Mouse (Mus musculus) lung, adult 18-20 months (tissue): Measurements from ENCODE around the gene Sgpp1.

Source experiments
- DNase-seq, 2 experiments: peaks; one replicate each; pipeline ENCODE4 v3.0.0; 2022; ENCODE audit warnings: mixed read lengths in 2 of 2

The Sgpp1 gene

DNA sequence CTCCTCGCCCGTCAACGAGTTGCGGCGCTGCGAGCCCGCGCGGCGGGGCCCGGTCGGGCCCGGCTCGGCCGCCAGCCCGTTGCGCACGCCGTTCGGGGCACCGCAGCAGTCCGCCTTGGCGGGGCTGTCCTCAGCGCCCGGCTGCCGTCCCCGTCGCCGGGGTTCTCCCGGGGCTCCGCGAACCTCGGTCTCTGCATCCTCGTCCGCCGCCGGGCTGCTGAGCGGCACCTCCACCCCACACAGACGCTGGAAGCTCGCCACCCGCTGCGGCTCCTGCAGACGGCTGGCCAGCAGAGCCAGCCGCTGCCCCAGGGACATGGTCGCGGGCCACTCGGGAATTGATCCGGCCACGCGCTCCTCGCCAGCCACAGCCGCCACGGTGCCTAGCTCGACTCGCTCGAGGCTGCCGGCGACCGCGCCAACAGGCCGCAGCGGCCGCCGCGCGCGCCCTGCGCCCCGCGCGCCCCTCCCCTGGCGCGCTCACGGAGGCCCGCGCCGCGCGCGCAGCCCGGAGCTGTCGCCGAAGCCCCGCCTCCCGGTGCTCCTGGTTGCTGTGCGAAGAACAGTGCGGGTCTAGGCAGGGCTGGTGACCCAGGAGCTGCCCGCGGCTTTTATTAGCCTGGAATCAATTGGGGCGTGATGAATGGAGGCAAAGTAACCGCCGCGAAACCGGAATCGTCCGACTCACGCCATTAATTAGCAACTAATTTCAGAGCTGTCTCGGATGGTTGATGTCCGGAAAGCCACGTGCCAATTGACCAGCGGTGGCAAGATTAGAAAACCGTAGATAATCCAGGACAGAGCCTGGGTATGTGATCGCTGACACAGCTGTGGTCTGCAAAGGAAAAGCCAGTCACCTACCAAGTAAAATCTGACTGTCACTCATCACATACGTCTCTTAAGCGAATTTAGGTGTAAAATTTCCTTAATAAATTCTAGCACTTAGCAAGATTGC is at the start of gene Sgpp1:
Sgpp1 (minus strand) TSS at position 484 of the 955 bp plus-strand sequence.
- DNase-seq: peak; percentile 83

DNA sequence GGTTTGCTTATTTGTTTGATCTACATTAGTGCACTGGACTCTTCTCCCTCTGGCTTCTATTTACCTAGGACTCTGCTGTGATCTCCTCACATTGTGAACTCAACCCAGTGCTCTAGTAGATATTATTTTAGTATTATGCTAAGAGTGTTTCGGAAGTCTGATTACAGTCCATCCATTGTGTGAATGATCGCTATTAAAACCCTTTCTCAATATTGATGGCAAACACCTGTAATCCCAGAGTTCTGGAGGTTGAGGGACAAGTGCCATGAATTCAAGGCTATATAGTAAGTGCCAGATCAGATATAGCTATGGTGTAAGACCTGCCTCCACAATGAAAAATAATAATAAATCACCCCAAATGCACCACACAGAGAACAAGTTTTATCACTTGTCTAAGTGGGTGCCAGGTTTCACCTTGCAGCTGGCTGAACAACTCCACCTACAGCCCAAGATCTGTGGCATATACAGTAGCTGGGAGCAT is 48.8 kb upstream of the Sgpp1 start:
- no peak for DNase-seq

DNA sequence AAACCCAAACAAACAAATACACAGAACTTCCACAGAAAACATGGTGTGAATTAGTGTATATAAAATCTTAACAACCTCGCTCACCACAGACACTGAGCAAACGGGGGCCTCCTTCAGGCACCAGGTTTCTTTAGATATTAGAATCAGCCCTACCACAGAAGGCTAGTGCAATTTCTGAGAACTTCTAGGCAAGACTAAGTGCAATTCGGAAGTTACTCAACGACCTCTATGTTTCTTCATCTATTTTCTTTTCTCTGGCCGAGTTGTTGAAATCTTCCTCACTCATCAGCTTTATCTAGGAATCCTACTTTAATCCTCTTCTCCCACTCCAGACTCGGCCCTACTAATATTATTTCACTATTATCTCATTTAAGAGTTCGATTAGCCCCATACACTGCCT is 46.5 kb upstream of the Sgpp1 start:
- no peak for DNase-seq

DNA sequence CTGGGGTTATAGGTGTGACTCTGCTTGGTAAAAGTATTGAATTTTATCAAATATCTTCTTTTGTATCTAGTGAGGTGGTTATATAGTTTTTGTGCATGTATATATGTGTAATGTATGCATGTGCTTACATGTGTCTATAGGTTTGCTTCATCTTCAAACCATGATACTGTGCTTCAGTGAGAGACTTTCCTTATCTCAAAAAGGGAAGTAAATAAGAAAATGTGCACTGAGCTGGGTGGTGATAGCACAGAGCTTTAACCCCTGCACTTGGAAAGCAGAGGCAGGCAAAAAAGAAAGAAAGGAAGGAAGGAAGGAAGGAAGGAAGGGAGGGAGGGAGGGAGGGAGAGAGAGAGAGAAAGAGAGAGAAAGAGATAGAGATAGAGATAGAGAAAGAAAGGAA is 45.9 kb upstream of the Sgpp1 start:
- no peak for DNase-seq

DNA sequence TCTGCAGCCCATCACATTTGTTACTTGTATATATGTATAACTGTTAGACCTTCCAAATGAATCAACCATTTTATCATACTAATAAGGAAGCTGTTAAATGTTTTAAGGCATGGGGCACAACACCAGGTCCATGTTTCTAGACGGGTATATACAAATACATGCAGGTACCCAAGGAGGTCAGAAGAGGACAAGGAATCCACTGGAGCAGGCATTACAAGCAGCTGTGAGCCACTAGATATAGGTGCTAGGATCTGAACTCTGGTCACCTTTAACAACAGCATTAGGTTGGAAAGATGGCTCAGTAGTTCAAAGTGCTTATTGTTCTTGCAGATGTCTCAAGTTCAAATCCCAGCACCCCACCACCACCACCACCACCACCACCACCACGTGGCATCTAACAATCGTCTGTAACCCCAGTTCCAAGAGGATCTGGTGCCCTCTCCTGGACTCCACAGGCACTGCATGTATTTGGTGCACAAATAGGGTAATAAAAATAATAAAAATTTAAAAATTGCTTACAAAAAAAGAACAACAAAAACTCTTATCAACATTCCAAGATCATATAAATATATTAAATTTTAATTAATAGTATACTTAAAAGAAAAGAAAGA is 37.0 kb upstream of the Sgpp1 start:
- peak; percentile 48 to 58 for DNase-seq

DNA sequence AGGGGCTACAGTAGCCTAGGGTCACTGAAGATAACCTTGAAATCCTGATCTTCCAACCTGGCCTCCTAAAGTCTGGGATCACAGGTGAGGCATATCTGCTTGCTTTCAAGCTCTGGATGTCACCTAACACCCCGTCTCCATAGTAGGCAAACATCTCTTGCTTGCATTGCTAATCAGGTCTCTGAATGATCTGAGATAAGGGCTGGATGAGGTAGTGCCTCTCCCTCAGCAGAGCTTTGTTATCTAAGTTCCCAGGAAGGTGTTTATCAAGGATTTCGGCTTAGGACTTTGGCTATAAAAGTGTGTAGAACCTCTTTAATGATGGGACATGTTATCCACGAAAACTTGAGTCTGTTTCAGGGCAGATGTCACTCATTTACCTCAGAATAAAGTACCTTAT is 35.9 kb upstream of the Sgpp1 start:
- DNase-seq: no peak

DNA sequence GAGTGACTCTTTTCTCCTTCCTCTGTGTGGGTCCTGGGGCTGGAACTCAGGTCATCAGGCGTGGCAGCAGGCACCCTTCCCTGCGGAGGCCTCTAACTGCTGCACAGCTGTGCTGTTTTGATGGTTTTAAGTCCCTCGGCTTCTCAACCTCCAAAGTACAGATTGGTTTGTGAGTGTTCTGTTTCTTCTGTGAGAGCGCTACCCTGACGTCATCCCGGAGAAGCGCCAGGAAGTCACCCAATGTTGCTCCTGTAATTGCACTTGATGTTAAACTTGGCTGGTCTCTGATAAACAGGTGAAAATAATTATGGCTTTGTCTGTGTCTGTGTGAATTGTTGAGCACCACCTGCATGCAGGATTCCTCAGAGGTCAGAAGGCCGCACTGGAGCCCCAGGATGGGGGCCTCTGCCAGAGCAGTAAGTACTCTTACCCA is 31.4 kb upstream of the Sgpp1 start:
- DNase-seq: peak in 1 of 2 experiments; percentile 8

DNA sequence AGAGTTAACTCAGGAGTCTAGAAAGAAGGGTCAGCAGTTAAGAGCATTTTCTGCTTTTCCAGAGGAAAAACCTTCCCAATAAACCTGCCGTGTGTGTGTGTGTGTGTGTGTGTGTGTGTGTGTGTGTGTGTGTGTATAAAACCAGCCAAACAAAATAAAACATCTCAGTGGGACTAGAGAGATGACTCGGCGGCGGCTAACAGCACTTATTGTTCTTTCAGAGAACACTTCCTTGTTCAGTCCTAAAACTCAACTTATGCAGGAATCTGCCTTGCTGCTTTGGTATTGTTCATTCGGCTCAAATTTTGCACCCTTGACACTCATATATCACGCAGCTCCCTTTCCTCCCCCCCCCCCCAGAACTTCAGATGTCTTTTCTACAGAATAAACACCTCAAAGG is 30.9 kb upstream of the Sgpp1 start:
- no peak for DNase-seq

DNA sequence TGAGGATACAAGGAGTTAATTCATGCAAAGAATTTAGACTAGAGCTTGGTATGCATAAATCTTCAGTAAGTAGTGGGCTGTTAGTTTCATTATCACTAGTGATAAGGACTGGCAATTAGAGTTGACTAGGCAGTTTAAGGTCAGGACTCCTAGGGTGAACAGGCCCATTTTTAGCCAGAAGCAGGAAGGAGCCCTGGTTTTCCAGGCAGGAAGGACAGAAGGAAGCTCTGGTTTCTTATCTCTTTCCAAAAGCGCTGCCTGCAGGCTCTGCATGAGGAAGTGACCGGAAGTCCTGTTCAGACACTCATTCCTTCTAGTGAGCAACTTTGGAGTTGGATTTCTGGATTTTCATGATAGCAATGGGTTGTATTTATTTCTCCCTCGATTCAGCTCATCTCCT is 30.2 kb upstream of the Sgpp1 start:
- no peak for DNase-seq

DNA sequence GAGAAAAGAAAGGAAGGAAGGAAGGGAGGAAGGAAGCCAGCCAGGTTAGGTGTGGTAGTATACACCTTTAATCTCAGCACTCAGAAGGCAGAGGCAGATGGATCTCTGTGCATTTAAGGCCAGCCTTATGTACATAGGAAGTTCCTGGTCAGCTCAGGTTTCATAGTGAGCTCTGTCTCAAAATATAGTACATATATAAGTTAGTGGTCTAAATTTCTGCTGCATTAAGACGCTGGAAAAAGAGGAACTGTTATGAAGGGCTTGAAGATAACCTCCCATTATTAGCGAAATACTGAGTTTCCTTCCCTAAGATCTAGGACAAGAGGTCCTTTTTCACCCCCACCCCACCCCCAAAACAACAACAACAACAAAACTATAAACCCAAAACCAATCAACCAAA is 20.9 kb upstream of the Sgpp1 start:
- DNase-seq: no peak

DNA sequence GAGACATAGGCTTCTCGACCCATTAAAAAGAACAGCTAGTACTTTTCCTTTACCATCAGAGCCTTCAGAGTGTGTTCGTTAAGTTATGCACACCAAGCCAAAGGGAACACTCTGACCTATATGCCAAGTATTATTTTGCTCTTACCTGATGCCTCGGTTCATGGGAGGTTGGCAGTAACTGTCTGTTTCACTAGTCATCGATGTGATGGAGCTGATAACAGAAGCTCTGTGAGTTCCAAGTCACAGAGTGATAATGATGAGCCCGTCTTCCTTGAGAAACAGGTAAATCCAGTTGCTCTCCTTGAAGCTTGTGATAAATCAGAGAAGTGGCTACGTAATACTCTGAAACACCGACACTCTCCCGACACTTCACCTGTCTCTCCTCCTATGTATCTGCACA is 18.2 kb upstream of the Sgpp1 start:
- no peak for DNase-seq

DNA sequence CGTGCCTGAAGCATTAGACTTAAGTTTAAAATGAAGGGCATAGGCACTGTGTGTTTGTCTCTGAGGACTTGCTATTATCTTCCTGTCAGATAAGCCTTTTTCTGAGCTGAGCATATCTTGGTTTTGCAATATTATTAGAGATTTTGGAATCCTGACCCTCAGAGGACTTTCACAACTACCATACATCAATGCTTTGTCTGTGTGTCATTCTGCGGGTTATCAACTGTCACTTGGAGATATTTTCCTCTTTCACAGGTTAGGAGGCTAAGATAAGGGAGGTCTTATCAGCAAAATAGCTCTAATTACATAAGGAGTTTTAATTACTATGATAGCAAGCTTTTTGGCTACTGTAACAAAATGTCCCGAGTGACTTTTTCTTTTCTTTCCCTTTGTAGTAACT is 16.5 kb upstream of the Sgpp1 start:
- no peak for DNase-seq

DNA sequence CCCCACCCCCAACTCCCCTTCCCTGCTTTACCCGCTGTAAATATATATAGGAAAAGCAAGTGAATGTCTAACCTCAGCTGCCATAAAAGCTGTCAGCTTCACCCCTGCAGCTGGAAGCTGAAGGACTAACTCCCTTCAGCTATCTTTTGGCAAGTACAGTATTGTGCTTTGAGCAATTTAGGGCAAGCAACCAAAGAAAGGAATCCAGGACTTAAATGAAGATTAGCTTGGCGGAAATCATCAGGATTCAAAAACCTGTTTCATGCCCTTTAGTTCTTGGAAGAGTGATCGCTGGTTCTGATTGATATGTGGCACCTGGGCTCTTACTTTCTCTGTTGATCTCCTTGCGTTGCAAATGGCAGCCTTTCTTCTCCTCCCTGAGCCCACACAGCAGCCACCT is 13.0 kb upstream of the Sgpp1 start:
- DNase-seq: no peak

DNA sequence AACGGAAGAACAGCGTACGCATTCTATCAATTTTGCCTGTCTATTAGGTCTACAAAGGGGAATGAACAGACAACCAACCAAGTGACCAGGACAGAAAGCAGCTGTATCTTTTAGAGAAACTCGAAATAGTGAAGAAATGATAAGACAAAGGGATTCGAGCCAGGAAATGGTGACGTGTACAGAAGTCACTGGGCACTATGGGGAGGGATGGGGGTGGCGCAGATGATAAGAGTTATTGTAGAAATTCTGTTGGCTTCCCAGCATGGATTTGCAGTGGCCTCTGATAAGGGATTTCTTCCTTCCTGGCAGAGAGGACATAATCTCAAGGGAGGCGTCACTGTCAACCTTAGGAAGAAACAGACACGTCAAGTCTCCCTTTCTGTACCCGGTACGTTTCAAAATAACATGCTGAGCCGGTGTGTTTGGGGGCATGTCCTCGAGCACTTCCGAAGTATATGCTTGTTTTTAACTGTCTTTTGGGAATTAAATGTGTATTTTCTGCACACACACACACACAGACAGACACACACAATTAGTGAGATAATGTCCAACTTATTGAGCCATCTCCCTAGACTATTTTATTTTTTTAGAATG is 10.3 kb upstream of the Sgpp1 start:
- DNase-seq: no peak

DNA sequence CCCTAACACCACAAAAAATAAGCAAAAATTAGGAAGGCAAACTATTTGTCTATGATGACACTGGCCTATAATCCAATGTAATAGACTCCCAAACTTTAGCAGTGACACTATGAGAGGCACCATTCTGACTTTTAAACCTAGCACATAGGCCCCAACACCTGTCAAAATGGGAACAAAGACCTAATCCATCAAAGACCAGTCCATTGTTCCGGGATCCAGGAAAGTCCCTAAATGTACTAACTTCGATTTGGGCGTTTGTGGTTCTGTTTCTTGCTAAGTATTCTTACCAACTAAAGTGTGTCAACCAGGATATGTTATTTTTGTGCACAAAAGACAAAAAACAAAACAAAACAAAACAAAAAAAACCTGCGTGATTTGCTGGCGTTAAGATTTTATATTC is 6.6 kb upstream of the Sgpp1 start:
- no peak for DNase-seq

DNA sequence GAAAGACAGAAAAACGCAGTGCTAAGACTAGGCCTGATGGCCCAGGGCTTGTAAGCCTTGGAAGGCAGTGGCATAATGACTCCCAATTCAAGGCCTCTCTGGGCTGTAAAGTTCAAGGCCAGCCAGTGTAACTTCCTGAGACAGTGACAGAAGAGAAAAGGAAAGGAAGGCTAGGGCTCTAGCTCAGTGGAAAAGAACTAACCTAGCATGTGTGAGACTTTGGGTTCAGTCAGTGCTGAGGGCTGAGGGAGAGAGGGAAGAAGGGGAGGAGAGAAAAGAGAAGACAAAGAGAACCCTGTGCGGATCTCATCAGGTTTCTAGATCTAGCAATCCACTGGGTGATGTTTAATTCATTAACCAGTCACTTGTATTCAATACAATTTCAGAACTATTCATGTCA is 5.7 kb upstream of the Sgpp1 start:
- DNase-seq: no peak

DNA sequence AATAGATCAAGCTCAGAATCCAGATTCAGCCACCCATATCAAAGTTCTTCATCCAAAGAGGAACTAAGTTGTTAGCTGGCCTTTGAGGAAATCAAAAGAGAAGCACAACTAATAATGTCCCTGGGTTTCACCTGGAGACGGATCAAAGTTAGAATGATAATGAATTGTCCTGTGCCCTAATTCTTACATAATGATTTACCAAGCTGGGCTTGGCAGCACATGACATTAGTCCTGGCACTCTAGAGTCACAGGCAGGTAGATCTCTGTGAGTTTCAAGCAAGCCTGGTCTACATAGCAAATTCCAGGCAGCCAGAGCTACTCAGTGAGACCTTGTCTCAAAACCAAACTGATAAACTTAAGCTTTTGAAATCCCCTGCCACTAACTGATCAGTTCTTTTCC is 4.9 kb upstream of the Sgpp1 start:
- no peak for DNase-seq

DNA sequence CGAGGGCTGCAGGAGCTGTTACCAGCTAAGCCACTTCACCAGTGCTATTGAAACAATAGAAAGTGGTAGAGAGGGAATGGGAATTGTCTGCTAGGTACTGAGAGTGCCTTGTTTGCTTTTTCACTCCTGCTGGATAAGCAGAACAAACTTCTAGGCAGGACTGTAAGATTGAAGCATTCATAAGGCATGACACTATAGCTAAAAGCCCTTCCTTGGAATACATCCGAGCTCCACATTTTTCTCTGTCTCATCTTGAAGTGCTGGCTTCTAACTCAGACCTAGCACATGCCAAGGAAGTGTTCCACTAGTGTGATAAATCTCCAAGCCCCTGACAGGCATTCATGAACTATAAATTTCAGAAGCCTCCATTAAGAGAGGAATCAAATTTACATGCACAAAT is 4.1 kb upstream of the Sgpp1 start:
- no peak for DNase-seq

DNA sequence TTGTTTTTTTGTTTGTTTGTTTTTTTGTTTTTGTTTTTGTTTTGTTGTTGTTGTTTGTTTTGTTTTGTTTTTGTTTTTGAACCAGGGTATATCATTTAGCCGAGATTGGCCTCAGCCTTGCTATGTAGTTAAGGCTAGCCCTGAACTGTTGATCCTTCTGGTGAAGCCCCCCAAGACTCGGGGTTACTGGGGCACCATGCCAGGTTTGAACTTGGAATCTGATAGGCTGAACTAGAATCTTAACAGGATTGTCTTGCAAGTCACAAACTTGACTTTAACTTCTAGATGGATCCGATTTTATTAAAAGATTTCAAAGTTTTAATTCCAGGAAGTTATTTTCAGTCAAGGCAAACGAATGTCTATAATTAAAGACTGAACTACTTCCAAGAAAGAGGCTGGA is 767 bp upstream of the Sgpp1 start:
- DNase-seq: no peak

DNA sequence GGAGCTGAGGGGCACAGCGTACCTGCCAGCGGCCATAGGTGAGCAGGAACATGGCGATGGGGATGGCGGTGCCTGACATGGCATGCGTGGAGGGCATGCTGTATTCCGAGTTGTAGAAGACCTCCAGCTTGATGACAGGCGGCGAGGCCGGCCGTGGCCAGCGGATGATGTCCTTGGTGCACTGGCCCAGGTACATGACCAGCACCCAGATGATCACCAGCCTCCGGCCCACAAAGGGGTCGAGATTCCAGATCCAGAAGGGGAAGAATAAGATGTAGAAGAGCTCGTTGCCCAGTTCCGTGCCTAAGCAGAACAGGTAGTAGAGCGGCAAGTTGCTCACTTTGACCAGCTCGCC is 661 bp downstream of the Sgpp1 start:
- DNase-seq: peak; percentile 12 to 39

DNA sequence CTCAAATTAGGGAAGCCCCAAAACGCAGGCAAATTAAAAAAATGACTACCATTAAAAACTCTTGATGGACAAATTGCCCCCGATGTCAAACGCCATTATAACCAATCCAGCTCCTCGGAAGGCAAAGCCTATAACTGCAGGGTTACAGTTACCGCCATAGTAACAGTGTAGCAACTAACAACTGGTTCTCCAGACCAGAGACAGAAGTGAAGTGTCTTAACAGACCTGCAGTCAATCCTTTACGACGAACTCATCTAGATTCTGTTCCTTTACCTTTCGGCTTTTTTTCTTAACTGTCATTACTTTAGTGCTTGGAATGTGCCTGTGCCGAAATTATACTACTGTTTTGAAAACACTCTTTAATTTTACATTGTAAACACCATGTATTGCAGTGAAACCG is 1.4 kb downstream of the Sgpp1 start:
- DNase-seq: peak in 1 of 2 experiments; percentile 10

DNA sequence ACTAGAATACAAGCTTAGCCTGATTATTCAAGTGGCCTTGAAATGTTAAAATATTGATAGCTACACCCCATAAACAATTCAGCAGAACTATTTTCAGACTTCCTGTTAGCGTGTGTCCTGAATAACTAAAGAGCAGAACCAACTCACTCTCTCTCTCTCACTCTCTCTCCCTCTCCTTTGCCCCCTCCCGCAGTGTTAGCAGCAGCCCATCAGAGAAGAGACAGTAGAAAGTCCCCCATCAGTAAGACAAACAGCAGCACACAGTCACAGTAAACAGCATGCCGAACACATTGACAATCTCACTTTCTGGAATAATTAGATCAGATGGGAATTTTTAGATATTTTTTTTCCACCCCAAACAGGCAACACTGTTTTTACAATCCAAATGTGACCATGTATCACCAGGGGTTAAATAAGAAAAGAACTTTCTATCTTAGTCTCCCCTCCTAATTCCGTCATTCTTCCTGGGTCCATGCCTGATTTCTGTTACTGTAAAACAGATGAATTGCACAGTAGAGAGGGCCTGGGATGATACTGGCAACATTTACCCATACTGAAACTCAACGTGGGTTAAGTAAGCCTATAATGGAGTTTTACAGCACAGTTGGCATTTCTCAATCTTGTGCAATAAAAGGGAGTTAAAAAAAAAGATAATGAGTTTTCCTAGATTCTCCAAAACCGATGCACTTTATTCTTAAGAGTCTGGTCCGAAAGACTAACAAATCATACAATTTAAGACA is 2.0 kb downstream of the Sgpp1 start:
- no peak for DNase-seq

DNA sequence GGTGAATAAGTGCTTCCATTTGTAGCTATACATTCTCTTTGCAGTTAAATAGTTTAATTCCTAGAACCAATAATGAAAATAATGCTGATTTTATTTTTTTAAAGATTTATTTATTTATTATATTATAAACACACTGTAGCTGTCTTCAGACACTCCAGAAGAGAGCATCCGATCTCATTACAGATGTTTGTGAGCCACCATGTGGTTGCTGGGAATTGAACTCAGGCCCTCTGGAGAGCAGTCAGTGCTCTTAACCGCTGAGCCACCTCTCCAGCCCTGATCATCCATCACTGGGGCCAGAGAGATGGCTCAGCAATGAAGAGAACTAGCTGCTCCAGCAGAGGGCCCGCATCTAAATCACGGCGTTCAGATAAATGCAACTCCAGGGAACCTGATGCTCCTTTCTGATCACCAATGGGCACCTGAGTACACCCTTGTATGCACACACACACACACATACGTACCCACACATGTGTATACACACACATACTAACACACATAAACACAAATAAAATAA is 3.5 kb downstream of the Sgpp1 start:
- no peak for DNase-seq
